ENCODE assay signal across 9 mouse cellular contexts in genomic region chr4:140814241-140815225, GRCm38 (mm10). TPM values are rescaled to one million over a fixed set of nuclear protein-coding genes. Genes with fewer than 3 reads are reported as not detected.
A peak's percentile ranks its signal among the peaks of the same experiment; 100 is the strongest.
DNase-seq lines count a peak whose midpoint lies in the region; ATAC-seq and TF ChIP-seq lines count a peak whose summit lies in the region.
"Had no signal": no experiment of that assay in that cellular context is flagged by ENCODE, and none has a peak within 500 bp of the region (broad histone marks: within the 10 kb centered on the region; RNA-seq: fewer than 3 reads in every experiment).

No protein-coding gene starts in this region.

- ATAC-seq in neural tube, embryonic 14.5 days (ENCODE audit: low read depth) = no peak

- H3K36me3 ChIP-seq in neural tube, embryonic 14.5 days (ENCODE audit: control insufficient read depth, insufficient read depth, low read length) = no peaks in the 10 kb centered on the region

- no peaks in the 10 kb centered on the region for H3K4me1 ChIP-seq in bone marrow macrophage, adult 2 months (ENCODE audit: control insufficient read depth, insufficient read depth, low read length)
- H3K4me1 ChIP-seq in lung, adult 2 months (ENCODE audit: control insufficient read depth, insufficient read depth, low read length) = peaks cover 4% of the 10 kb centered on the region; the same call in 1 of the 2 replicates
- 0 out of 2 replicates have a peak, but pooled peaks cover 4% of the 10 kb centered on the region for H3K4me1 ChIP-seq in neural tube, embryonic 14.5 days (ENCODE audit: control insufficient read depth, insufficient read depth, low read length)

- intact Hi-C loops in gastrocnemius, postnatal 14 days (cut with DNase I; ENCODE audit: low total_unique reads) = no loop called here

- 24% methylated on average over 36 of the region's 36 CpGs for WGBS in lung, adult 2 months
- WGBS in neural tube, embryonic 14.5 days = 23% methylated on average over 36 of the region's 36 CpGs

- H3K27ac ChIP-seq in bone marrow macrophage, adult 2 months (ENCODE audit: insufficient read depth, low read depth, low read length) = no peak overlapping the region
- H3K27ac ChIP-seq in neural tube, embryonic 14.5 days (ENCODE audit: low read depth, low read length) = no peak overlapping the region

- no peaks in the 10 kb centered on the region for H3K9me3 ChIP-seq in neural tube, embryonic 14.5 days (ENCODE audit: control insufficient read depth, low read length)

- no peak for TF ChIP-seq POLR2A in bone marrow macrophage, adult 2 months (IDR thresholded peaks at IDR 0.05; ENCODE audit: borderline replicate concordance, low read depth, low read length)
- TF ChIP-seq POLR2A in lung, adult 2 months (IDR thresholded peaks at IDR 0.05; ENCODE audit: borderline replicate concordance, extremely low read depth, low read depth, low read length) = peak; percentile 34; the same call in 1 of the 2 replicates

- 0 out of 2 replicates have a peak overlapping the region, but pooled peaks have one; percentile 15 for H3K4me2 ChIP-seq in neural tube, embryonic 14.5 days (ENCODE audit: low read depth, low read length)

- TF ChIP-seq CTCF in bone marrow macrophage, adult 2 months (IDR thresholded peaks at IDR 0.05; ENCODE audit: low read depth, low read length) = peak; percentile 30
- TF ChIP-seq CTCF in lung, adult 2 months (IDR thresholded peaks at IDR 0.05; ENCODE audit: insufficient read depth, low read length) = peak; percentile 23; the same call in 1 of the 2 replicates

- DNase-seq in adrenal gland, adult 2 months = peak; percentile 52
- DNase-seq in adrenal gland, adult 18-20 months (ENCODE audit: low spot score in 2 of 2) = no peak
- peak; percentile 41 for DNase-seq in gastrocnemius, postnatal 14 days
- peak; percentile 29 for DNase-seq in kidney, adult 11 months
- peak; percentile 46 for DNase-seq in lung, adult 2 months
- DNase-seq in urinary bladder, postnatal 25 days (ENCODE audit: low spot score) = peak; percentile 48

- no peak overlapping the region for H3K9ac ChIP-seq in neural tube, embryonic 14.5 days (replicated peaks; ENCODE audit: low read depth, low read length)

- H3K27me3 ChIP-seq in neural tube, embryonic 14.5 days (ENCODE audit: control insufficient read depth, insufficient read depth, low read length) = no peaks in the 10 kb centered on the region

- peak overlapping the region; percentile 56 for H3K4me3 ChIP-seq in bone marrow macrophage, adult 2 months (ENCODE audit: insufficient read depth, low read length)
- peak overlapping the region; percentile 64 for H3K4me3 ChIP-seq in lung, adult 2 months (replicated peaks; ENCODE audit: extremely low read depth, low read depth, low read length)
- no peak overlapping the region for H3K4me3 ChIP-seq in neural tube, embryonic 14.5 days (ENCODE audit: low read depth, low read length)

RNA-seq across cellular contexts. Expression of gene Padi3, which starts 4.1 kb away (rescaled TPM):
- not detected for total RNA-seq in adrenal gland, adult 2 months (2021)
- polyA plus RNA-seq in adrenal gland, adult 2 months (2012; rRNA removed) = not detected in 2 replicates
- total RNA-seq in adrenal gland, adult 18-20 months (2021) = not detected
- polyA plus RNA-seq in bone marrow macrophage, adult 2 months (2012; ENCODE audit: insufficient read depth, insufficient read length, missing spikeins) = 0.25 and 0.47 TPM in 2 replicates
- 1 to 10 TPM; 1.3 to 1.9 TPM for total RNA-seq in gastrocnemius, postnatal 14 days (2021)
- 0.21 and 0.34 TPM in 2 replicates for polyA plus RNA-seq in lung, adult 2 months (2012; rRNA removed)
- not detected in 2 replicates for polyA plus RNA-seq in neural tube, embryonic 14.5 days (2014; fragmentation: Nextera tagmentation; extraction: Ambion mirVana)
- total RNA-seq: left cerebral cortex, postnatal 25 days had no signal

RNA-seq across cellular contexts. Expression of gene Padi1, which starts 31.0 kb away (rescaled TPM):
- total RNA-seq in adrenal gland, adult 2 months (2021) = not detected
- polyA plus RNA-seq in adrenal gland, adult 2 months (2012; rRNA removed) = not detected in 2 replicates
- total RNA-seq in adrenal gland, adult 18-20 months (2021) = not detected
- polyA plus RNA-seq in bone marrow macrophage, adult 2 months (2012; ENCODE audit: insufficient read depth, insufficient read length, missing spikeins) = not detected in 2 replicates
- under 1 TPM; 0.07 to 0.08 TPM for total RNA-seq in gastrocnemius, postnatal 14 days (2021)
- 0.36 and 1.9 TPM in 2 replicates for polyA plus RNA-seq in lung, adult 2 months (2012; rRNA removed)
- polyA plus RNA-seq in neural tube, embryonic 14.5 days (2014; fragmentation: Nextera tagmentation; extraction: Ambion mirVana) = 0.12 TPM in 1 of 2 replicates, not detected in the other
- total RNA-seq: left cerebral cortex, postnatal 25 days had no signal

RNA-seq across cellular contexts. Expression of gene Padi4, which starts 40.5 kb away (rescaled TPM):
- 1 to 10 TPM in 1 of 2 experiments, under 1 TPM in 1; 0.62 to 1.8 TPM for total RNA-seq in adrenal gland, adult 2 months (2021)
- polyA plus RNA-seq in adrenal gland, adult 2 months (2012; rRNA removed) = 0.76 and 0.99 TPM in 2 replicates
- total RNA-seq in adrenal gland, adult 18-20 months (2021) = under 1 TPM; 0.17 to 0.99 TPM
- polyA plus RNA-seq in bone marrow macrophage, adult 2 months (2012; ENCODE audit: insufficient read depth, insufficient read length, missing spikeins) = 6.3 and 8.1 TPM in 2 replicates
- total RNA-seq in gastrocnemius, postnatal 14 days (2021) = under 1 TPM; 0.13 to 0.14 TPM
- polyA plus RNA-seq in lung, adult 2 months (2012; rRNA removed) = 4.5 and 9.4 TPM in 2 replicates
- 0.16 and 0.26 TPM in 2 replicates for polyA plus RNA-seq in neural tube, embryonic 14.5 days (2014; fragmentation: Nextera tagmentation; extraction: Ambion mirVana)
- total RNA-seq: left cerebral cortex, postnatal 25 days had no signal

Comparison
In these comparisons a context has a peak if more than half of its experiments do, and no peak if none do; other contexts are left out.
1. DNase-seq: peak in adrenal gland, adult 2 months (single experiment), gastrocnemius, postnatal 14 days (single experiment), kidney, adult 11 months (single experiment), lung, adult 2 months (single experiment) and urinary bladder, postnatal 25 days (single experiment); none in adrenal gland, adult 18-20 months (0 of 2).